Mouse (Mus musculus): Measurements from ENCODE around the gene Olfr996.
"Not testable (repeated sequence)": the region's sequence is repeated elsewhere in the genome, so short reads cannot be mapped to it uniquely, and the experiment has no call there.

The Olfr996 gene

GRCm38 (mm10) chr2:85578915-85579314 is at the start of gene Olfr996:
TSS of gene Olfr996 (plus strand) at chr2:85579215.
- no peak for DNase-seq (ENCODE audit: low read depth, low spot score)

- DNase-seq (ENCODE audit: low read depth, low spot score): no peak
Measured at GRCm38 (mm10) chr2:85532082-85532778, 46.8 kb upstream of the Olfr996 start.

GRCm38 (mm10) chr2:85533934-85534333 is 45.1 kb upstream of the Olfr996 start:
- DNase-seq (ENCODE audit: low read depth, low spot score): no peak

GRCm38 (mm10) chr2:85554806-85555205 is 24.2 kb upstream of the Olfr996 start:
- no peak for DNase-seq (ENCODE audit: low read depth, low spot score)

- DNase-seq (ENCODE audit: low read depth, low spot score): no peak
Measured at GRCm38 (mm10) chr2:85560226-85560625, 18.8 kb upstream of the Olfr996 start.

- peak; percentile 55 for DNase-seq (ENCODE audit: low read depth, low spot score)
Measured at GRCm38 (mm10) chr2:85561187-85561586, 17.8 kb upstream of the Olfr996 start.

- not testable (repeated sequence) for DNase-seq (ENCODE audit: low read depth, low spot score)
Measured at GRCm38 (mm10) chr2:85588648-85589047, 9.6 kb downstream of the Olfr996 start, which contains the start of gene Olfr998. TSS of gene Olfr998 (plus strand) at chr2:85588948.

- DNase-seq (ENCODE audit: low read depth, low spot score): no peak
Measured at GRCm38 (mm10) chr2:85611803-85612202, 32.8 kb downstream of the Olfr996 start, which contains the start of gene Olfr1000. TSS of gene Olfr1000 (minus strand) at chr2:85611903.
